Mouse (Mus musculus) heart, embryonic 14.5 days (tissue): ENCODE data around the gene Pnrc2. TPM values are rescaled to one million over a fixed set of nuclear protein-coding genes. Genes with fewer than 3 reads are reported as not detected.

Source experiments
- ATAC-seq: fragments of 200-750 bp; cut with Nextera tagmentation; 2 replicates; pipeline ENCODE4 v1.8.0; 2017; ENCODE audit warnings: low read depth, moderate TSS enrichment; ENCODE audit not compliant: insufficient number of reproducible peaks, insufficient read depth, low FRiP score
- H3K27ac ChIP-seq, 2 experiments: fragments of 200-500 bp in 1 of 2; fragments of 300-500 bp in 1 of 2; sonication (generic) in 1 of 2; replicated peaks in 1 of 2; 2 replicates each; pipeline ENCODE4 v1.5.1; 2012 to 2014; ENCODE audit warnings: low read depth in 2 of 2, low read length in 2 of 2, control low read depth in 1 of 2, mild to moderate bottlenecking in 1 of 2, mixed read lengths in 1 of 2; ENCODE audit not compliant: control insufficient read depth in 1 of 2, insufficient read depth in 1 of 2
- H3K27me3 ChIP-seq: fragments of 300-500 bp; sonication (generic); 2 replicates; pipeline ENCODE4 v1.6.1; 2014; ENCODE audit warnings: mild to moderate bottlenecking, low read length, control low read depth; ENCODE audit not compliant: control insufficient read depth, insufficient read depth
- H3K36me3 ChIP-seq: fragments of 300-500 bp; sonication (generic); 2 replicates; pipeline ENCODE4 v1.6.1; 2014; ENCODE audit warnings: mild to moderate bottlenecking, control low read depth, low read length, mixed read lengths; ENCODE audit not compliant: control insufficient read depth, insufficient read depth
- H3K4me1 ChIP-seq, 2 experiments: fragments of 200-500 bp in 1 of 2; fragments of 300-500 bp in 1 of 2; sonication (generic) in 1 of 2; 2 replicates each; pipeline ENCODE4 v1.6.1; 2012 to 2014; ENCODE audit warnings: low read length in 2 of 2, control low read depth in 1 of 2, mixed read lengths in 1 of 2; ENCODE audit not compliant: control insufficient read depth in 2 of 2, insufficient read depth in 2 of 2
- H3K4me2 ChIP-seq: fragments of 300-500 bp; sonication (generic); 2 replicates; pipeline ENCODE4 v1.6.1; 2014; ENCODE audit warnings: mild to moderate bottlenecking, low read length
- H3K4me3 ChIP-seq, 2 experiments: fragments of 200-500 bp in 1 of 2; fragments of 300-500 bp in 1 of 2; sonication (generic) in 1 of 2; 2 replicates each; pipeline ENCODE4 v1.5.1; 2012 to 2014; ENCODE audit warnings: low read length in 2 of 2, mild to moderate bottlenecking in 2 of 2, control low read depth in 1 of 2, low read depth in 1 of 2, moderate library complexity in 1 of 2; ENCODE audit not compliant: control insufficient read depth in 1 of 2, insufficient read depth in 1 of 2
- H3K9ac ChIP-seq: fragments of 300-500 bp; sonication (generic); 2 replicates; pipeline ENCODE4 v1.6.1; 2014; ENCODE audit warnings: mild to moderate bottlenecking, low read length
- H3K9me3 ChIP-seq: fragments of 300-500 bp; sonication (generic); 2 replicates; pipeline ENCODE4 v1.6.1; 2016; ENCODE audit warnings: low read length, control low read depth; ENCODE audit not compliant: control insufficient read depth
- WGBS: fragments of 180-500 bp; shearing (Covaris S2); extraction: QIAGEN DNeasy Blood & Tissue Kit; methylation state at CpG from one replicate; pipeline ENCODE4 v1.1.7; 2014; 5-methylcytosine and 5-hydroxymethylcytosine counted together
- polyA plus RNA-seq: library from polyadenylated mRNA; unstranded; fragments of >200 nt; fragmentation: Nextera tagmentation; extraction: Ambion mirVana; gene quantifications from 2 replicates; pipeline ENCODE4 v1.2.1, GENCODE M21; 2014

The Pnrc2 gene
- polyA plus RNA-seq, 1 experiment from 2014 or later: 137 TPM

GRCm38 (mm10) chr4:135821772-135822171 is 51.9 kb downstream of the Pnrc2 start:
- Histone ChIP-seq H3K4me1 (peaks cover 3 to 4% of the 10 kb centered on the region in 2 experiments; a peak in 2 of 4 replicates), H3K27me3 (no peaks in the 10 kb centered on the region), H3K9ac (no peak overlapping the region), H3K27ac (no peak overlapping the region), H3K4me3 (no peak overlapping the region), H3K4me2 (no peak overlapping the region), H3K9me3 (0 out of 2 replicates have a peak, but pooled peaks cover 4% of the 10 kb centered on the region), H3K36me3 (no peaks in the 10 kb centered on the region)
- WGBS: 88% methylated on average over 4 of the region's 4 CpGs
- no peak for ATAC-seq

Other genes starting within 250 kb of the Pnrc2 start
- 0.65 and 0.98 TPM in 2 replicates for gene Ifnlr1, start 187.6 kb downstream of the Pnrc2 start, polyA plus RNA-seq
- gene Il22ra1, start 145.7 kb downstream of the Pnrc2 start, polyA plus RNA-seq: not detected in 2 replicates
- 0.12 TPM in 1 of 2 replicates, not detected in the other for gene Myom3, start 114.1 kb downstream of the Pnrc2 start, polyA plus RNA-seq
- gene Srsf10, start 18.1 kb downstream of the Pnrc2 start, polyA plus RNA-seq: 144 and 147 TPM in 2 replicates
- gene Cnr2, start 21.5 kb upstream of the Pnrc2 start, polyA plus RNA-seq: 0.36 and 0.38 TPM in 2 replicates
- gene Fuca1, start 46.9 kb upstream of the Pnrc2 start, polyA plus RNA-seq: 50.1 and 63.0 TPM in 2 replicates
- 91.6 and 96.7 TPM in 2 replicates for gene Hmgcl, start 72.6 kb upstream of the Pnrc2 start, polyA plus RNA-seq
- 16.8 and 19.0 TPM in 2 replicates for gene Gale, start 89.9 kb upstream of the Pnrc2 start, polyA plus RNA-seq
- gene Lypla2, start 98.8 kb upstream of the Pnrc2 start, polyA plus RNA-seq: 65.5 and 67.7 TPM in 2 replicates
- gene Pithd1, start 113.4 kb upstream of the Pnrc2 start, polyA plus RNA-seq: 39.4 and 40.2 TPM in 2 replicates
- 34.3 and 34.7 TPM in 2 replicates for gene Eloa, start 147.9 kb upstream of the Pnrc2 start, polyA plus RNA-seq
- 284 and 329 TPM in 2 replicates for gene Rpl11, start 179.6 kb upstream of the Pnrc2 start, polyA plus RNA-seq